Mouse (Mus musculus) testis, postnatal 10 days (tissue): ENCODE measurements at regions not wholly inside any gene's neighbourhood (a gene's known extent, or its start where the extent isn't known, plus 50 kb on each side); places are given as distances from the start of the nearest gene placed in this dataset.
"Not testable (repeated sequence)": the region's sequence is repeated elsewhere in the genome, so short reads cannot be mapped to it uniquely, and the experiment has no call there.

ENCODE experiments used
- DNase-seq: peaks from one replicate; pipeline ENCODE4 v3.0.0; 2021; ENCODE audit warnings: low spot score

DNA sequence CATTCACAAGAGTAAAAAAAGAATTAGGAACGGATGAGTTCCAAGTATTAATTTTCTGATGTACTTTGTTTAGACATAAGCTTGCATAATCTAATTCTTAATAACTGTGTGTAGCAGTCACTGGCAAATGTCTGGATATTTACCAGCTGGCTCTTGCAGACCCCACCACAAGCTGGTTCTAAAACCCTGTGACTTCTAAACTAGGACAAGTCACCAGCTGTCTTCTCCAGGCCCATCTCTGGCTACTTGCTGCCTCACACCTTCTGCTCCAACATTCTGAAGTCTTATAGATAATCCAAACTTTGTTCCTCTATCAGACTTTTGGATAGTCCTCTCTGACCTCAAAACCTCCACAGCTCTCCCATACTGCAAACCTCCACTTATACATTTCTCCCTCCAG, 189.9 kb upstream of the Rhobtb1 start:
- no peak for DNase-seq

DNA sequence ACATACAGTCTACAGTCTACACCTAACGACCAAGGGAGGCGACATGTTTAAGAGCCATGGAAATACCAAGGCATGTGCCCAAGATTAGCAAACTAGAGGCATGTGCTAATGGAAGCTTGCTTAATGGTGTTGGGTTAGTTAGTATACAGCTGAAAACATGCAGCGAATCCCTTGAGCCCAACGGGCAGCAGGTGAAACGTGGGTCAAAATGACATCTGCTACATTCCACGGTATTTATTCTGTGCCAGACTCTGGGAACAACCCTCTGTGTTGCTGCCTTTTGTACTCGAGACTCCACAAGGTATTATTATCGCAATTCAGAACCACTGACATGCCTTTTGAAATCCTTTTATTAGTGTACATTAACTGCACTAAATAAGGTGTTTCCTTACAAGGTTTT, 188.1 kb upstream of the Rhobtb1 start:
- no peak for DNase-seq

DNA sequence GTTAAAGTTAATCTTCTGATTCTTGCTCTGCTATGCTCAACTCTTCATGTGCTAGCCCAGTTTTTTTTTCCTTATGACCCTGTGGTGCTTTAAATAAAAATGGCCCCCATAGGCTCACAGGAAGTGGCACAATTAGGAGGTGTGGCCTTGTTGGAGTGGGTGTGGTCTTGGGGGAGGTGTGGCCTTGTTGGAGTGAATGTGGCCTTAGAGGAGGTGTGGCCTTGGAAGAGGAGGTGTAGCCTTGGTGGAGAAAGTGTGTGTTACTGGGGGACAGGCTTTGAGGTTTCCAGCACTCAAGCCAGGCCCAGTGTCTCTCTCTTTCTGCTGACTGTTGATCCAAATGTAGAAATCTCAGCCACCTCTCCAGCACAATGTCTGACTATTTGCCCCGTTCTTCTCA, 186.0 kb upstream of the Rhobtb1 start:
- no peak for DNase-seq

DNA sequence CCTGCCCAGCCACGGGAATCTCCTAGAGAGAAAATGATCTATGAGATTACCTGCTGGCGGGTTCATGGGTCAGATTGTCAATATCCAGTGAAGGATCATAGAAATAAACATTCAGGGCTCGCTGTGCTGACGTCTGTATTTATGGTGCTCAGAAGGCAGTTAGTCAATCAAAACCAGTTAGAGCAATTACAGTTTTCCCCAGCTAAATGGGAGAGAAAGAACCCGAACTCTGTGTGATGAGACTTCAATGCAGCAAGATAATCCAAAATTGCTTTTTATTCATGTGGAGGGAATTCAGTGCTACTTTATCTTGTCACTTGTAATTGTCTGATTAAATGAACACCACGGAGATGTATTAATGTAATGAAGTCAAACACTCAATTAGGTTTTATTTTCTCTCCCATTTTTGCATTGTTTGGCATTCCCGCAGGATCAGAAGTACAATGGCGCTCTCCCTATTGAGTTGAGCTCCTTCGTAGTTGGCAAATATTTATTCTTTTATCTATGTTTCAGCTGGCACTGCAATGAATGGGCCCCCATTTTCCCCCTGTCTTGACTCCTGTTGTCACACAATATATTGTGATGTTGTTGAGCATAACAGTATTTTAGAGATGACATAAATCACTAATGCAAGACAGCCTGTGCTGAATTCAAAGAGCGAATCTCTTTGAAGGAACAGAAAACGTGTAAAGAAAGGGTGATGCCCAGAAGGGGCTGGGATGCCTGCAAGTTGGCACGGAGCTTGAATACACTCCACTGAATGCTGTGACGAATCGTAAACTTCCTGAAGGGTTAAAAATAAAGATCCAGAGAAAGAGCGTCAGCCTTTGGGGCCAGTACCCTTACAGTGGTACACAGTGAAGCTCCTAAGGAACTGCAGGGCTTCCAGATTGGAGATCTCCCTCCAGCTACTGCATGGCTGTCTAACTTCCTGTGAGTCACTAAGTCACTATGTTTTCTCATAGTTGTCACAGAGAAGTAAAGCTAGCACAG, 183.0 kb upstream of the Rhobtb1 start:
- DNase-seq, result no peak

DNA sequence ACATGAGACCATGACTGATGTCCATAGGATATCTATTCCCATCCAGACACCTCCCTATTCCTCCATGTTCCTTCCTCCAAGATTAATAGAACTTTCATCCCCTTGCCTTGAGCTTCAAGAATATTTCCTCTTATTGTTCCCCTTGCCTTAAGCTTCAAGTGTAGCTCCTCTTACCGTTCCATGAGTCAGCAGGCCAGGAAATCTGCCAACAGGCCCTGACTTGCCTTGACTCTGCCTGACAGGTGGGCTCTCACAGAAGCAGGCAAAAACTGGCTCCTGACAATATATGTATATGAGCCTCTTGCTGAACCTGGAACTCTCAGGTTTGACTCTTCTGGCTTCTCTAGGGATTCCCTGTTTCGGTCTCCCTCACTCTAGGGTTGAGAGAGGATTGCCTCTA, 180.7 kb upstream of the Rhobtb1 start:
- DNase-seq, result no peak

DNA sequence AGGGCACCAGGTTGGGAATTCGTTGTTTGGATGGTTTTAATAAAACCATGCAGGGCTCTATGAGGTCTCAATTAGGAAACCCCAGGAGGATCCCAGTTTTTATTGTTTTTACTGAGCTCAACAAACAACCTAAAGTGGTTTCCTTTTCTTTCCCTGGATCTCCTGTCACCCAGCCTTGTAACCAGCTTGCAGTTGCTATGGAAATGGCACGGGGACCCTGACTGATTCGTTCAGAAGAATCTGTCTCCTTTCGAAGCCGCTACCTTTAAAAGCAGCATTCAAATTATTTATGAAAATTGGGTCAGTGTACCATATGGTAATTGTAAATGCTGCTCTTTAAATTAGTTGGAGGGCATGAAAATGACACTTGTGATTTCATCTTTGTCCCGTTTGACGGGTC, 176.5 kb upstream of the Rhobtb1 start:
- no peak for DNase-seq

DNA sequence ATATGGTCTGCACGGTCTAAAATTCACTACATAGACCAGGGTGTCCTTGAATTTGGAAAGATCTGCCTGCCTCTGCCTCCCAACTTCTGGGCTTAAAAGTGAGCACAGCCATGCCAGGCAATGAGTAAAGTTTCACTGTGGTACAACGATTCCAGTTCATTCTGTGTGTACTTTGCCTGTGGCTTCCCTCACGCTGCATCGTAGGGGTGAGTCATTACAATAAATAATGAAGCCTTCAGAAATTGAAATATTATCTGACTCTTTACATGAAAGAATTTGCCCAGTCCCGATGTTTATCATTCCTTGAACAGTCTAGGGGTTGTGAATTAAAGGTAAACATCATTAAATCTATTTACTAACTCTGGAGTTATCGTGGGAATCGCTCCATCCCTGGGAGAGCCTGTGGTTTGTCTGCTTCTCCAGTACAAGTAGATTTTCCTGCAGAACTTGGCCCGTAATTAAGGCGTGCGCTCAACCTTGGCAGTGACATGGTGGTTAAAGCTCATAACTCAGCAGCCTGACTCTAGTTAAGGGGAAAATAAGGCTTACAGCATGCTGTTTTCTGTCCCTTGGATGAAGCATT, 174.7 kb upstream of the Rhobtb1 start:
- no peak for DNase-seq

DNA sequence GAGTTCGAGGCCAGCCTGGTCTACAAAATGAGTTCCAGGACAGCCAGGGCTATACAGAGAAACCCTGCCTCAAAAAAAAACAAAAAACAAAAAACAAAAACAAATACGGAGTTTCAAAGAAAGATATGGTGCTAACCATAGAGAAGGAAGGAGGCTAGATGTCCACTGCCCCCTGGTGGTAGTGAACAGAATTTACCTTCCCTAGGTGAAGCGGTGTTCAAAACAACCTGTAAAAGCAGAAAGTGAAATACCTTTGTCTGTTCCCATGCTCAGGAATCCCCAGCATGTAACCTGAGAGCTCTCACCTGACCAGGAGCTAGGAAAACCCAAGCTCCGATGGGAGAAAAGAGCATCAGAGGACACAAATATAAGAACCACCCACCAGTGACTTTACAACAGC, 173.1 kb upstream of the Rhobtb1 start:
- DNase-seq, result no peak

DNA sequence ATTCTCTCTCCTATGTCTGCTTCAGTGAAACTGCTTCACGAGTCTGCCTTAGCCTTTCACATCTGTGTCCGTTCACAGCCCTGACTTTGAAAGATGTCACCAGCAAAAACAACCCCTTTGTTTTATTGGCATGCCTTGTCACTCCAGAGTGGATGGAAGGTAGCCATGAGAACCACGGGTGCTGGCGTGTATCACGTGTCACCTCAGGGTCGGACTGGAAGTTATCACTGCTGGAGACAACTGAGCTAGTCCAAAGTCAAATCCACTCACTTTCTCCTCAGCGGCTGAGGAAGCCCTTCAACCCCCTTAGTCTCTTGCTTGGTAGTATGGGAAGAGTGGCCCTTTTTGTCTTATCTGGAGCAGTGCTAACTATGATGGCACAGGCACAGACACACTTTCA, 171.3 kb upstream of the Rhobtb1 start:
- DNase-seq, result no peak

DNA sequence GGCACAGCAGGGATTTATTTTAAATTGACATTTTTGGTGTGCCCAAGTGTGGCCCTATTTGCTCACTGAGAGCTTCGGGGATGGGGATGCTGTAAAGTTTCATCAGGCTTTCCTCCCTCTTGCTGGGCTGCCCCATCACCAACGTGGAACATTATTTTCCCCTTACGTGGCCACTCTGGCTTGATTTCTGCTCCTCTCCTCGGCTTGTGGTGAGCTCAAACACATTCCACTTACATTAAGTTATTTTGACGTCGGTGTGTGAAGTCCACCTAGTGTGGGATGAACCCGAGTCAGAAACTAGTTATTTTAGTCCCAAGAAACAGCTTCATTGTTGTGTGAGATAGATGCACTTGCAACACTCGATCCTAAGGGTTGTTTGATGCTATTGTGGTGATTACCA, 168.9 kb upstream of the Rhobtb1 start:
- DNase-seq, result no peak

DNA sequence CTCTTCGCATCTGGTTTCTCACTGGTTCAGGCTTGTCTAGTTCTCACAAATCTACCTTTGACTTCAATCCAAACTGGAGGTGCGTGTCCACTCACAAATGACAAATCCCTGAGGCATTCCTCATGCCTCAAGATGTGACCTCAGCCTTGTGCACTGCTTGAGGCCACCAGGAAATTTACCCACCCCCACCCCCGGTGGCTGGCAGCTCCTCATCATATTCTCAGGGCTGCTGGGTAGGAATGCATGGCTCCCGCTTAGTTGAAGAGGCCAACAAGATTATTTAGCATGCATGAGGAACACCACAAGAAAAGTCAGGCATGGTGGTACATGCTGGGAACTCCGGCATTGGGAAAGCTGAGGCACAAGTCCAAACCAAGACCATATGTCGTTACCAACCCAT, 160.7 kb upstream of the Rhobtb1 start:
- DNase-seq, result no peak

DNA sequence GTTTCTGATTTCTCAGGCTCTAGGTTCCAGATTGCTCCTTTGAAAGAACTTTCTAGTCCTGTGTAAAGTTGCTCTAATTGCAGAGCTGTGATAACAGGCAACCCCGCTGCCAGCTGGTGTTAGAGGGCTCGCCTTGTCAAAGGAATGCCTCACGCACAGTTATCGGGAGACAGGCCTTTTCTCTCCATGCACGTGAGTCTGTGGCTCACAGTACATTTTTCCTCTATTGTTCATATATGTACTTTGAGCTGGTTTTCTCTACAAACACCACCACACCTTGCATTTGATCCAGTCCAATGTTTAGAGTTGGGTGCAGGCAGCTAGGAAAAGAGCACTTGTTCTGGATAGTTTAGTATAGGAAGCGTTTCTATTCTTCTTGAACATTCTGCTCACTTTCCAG, 151.6 kb upstream of the Rhobtb1 start:
- no peak for DNase-seq

DNA sequence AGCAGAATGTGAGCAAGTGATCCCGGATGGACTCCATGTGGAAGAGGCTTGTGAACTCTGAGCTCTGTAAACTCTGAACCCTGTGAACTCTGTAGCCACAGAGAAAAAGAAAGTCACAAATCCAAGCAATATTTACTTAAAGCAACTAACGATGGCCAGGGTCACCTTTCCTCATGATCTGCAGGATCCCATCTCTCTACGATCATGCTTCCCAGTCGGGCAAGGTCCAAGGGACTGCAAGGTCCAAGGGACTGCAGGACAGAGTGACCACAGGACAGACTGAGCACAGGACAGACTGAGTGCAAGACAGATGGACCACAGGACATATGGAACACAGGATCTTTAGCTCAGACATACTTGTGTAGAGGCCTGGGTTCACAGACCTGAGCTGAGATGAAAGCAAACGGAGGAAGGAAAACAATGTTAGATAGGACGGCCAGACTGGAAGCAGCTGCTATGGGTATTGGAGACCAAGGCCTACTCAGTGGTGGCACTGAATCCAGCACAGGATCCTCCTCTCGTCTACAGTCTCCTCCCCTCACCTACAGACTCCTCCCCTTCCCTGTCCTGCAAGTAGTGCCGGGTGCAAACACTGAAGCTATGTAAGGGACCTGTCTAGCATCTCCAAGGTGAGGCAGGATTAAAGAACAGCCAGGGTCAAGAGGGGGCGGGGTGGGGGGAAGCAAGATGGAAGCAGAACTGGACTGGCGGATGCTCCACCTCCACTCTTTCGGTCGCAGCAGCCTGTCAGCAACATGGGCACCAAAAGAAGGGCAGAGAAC, 149.4 kb upstream of the Rhobtb1 start:
- DNase-seq, result no peak

DNA sequence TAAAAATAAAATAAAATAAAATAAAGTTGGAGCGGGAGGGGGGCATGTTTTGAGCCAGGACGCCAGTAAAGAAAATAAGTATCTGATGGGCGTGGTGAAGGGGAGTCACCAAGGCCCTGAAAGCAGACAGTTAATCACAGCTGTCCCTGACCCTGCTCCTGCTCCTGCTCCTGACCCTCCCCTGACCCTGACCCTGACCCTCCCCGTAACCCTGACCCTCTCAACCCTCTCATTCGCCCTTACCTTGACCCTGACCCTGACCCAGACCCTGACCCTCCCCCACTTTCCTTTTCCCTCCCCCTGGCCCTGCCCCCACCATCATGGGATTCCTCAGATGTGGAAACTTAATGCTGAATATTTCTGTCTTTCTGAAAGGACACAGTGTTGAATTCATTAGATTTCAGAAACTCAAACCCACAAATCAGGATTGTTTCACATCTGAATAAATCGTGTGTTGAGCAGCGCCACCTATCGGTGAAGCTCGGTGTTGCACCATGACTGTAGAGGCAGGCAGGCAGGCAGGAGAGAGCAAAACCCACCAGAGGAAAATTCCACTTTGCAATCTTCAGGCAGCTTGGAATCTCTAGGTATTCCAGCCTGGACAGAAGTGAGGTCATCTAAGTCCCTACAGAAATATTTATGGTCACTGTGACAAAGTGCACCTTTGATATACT, 145.9 kb upstream of the Rhobtb1 start:
- DNase-seq, result peak; percentile 93

DNA sequence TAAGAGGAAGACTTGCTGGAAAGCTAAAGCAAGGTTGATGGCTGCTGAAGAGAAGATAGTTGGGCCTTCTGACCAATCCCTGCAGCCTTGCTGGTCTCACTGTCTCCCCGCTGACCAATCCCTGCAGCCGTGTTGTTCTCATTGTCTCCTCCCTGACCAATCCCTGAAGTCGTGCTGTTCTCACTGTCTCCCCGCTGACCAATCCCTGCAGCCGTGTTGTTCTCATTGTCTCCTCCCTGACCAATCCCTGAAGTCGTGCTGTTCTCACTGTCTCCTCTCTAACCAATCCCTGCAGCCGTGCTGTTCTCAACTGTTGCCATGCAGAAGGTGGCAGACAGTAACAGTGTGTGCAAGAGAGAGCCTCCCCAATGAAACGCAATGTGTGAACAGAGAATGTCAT, 142.6 kb upstream of the Rhobtb1 start:
- not testable (repeated sequence) for DNase-seq

DNA sequence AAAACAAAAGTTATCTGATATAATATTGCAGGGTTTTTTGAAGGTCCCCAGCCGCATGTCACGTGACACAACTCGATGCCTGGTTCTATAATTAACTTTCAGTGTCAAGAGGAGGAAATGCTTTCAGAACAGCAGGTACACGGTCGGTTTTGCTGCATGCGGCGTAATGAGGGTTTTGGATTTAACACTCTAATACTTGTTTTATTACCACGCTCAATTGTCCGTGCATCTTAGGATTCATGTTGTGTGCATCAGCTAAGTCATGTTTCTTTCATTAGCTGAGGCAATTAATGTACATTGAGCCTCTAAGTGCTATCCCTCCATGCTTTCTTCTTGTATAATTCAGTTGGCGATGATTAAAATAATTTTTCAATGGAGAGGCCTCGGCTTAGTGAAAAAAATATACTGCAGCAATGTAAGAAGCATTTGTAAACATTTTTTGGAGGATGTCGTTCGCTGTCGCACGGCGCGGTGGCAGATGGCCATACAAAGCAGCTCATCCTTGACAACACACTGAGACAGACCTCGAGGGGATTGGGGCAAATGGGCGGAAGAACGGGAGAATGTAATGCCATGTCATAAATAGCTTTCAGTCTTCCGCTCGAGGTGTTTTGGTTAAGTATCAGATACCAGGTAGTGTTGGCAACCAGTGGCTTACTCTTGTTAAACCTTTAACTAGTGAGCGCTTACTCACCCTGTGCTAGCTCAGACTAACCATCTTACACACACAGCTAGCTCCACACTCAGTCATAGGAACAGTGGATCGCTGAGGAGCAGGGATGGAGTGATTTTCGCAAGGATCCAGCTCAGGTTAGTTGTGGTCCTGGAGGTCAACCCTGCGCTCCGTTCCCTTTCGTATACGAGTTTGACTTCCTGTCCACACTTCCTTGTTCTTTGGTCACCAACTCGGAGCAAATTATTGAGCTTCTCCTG, 130.2 kb upstream of the Rhobtb1 start:
- DNase-seq, result no peak

DNA sequence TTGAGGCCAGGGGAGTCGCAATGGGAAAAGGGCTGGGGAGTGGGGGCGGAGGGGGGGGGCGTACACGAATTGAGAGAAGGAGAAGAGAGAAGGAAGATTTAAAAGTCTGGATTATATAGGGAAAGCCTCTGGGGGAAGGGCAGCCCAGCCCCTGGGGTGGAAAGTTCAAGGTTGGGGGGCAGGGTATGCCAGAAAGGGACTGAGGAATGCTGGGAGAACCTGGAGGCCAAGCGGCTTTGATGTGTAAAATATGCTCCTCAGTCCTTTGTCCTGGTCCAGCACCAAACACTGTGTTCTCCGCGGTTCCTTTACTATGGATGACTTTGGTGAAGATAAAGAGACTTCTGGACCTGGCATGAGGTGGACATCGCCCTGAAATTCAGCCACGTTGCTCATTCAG, 117.8 kb upstream of the Rhobtb1 start:
- DNase-seq, result no peak

DNA sequence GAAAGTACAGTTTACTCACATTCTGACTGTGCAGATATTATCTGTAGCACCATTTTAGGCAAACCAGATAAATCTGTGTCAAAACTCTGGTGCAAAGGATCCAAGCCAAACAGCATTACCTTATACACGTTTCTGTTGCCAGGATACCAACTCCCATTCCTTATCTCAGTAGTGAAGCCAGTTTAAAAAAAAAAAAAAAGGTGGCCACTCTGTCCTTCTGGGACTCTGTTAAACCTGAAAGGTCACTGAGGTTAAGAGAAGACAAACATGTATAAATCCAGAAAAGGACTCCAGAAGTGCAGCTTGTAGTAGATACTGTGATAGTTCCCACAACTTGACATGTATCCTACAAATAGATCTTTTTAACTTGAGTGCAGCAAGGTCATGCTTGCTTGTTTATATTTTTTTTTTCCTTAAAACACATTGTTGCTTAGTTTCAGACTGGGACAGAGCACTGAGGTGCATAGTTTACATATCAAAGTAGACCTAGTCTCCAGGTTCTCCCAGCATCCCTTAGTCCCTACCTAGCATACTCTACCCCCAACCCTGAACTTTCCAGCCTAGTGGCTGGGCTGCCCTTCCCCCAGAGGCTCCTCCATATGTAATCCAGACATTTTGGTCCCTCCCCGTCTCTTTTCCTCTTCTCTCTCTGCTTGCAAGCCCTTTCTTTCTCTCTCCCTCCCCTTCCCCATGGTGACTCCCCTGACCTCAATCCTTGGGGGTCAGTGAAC, 116.7 kb upstream of the Rhobtb1 start:
- DNase-seq, result no peak

DNA sequence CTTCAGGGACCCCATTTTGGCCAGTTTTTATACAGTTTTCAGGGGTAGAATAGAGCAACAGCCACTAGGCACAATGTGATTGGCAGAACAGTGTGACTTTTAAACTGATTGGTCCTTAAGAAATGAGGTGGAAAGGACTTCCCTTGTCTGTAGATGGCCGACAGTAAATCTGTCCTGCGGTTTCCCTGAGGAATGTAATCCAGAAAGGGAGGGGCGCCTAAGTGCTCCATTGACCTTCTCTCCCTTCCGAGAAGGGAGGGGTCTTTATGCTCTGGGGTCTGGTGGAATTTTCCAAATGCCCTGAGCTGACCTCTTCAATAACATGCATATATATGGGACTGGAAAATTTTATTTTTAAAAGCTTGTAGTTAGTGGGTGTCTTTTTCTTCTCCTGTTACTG, 115.7 kb upstream of the Rhobtb1 start:
- not testable (repeated sequence) for DNase-seq

DNA sequence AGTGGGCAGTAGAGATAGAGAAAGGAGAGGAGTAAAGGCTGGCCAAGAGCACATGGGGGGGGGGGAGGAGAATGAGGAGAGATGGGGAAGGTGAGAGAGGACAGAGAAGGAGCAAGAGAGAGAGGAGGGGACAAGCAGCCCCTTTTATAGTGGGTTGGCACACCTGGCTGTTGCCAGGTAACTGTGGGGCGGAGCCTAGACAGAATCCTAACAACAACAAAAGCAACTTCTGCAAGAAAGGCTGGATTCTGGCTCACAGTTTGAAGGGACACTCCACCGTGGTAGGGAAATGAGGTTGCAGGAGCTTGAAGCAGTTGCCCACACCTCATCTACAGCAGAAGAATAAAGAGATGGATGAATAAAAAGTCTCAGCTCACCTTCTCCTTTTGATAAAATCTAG, 115.1 kb upstream of the Rhobtb1 start:
- DNase-seq, result no peak
